In the genomic region with DNA sequence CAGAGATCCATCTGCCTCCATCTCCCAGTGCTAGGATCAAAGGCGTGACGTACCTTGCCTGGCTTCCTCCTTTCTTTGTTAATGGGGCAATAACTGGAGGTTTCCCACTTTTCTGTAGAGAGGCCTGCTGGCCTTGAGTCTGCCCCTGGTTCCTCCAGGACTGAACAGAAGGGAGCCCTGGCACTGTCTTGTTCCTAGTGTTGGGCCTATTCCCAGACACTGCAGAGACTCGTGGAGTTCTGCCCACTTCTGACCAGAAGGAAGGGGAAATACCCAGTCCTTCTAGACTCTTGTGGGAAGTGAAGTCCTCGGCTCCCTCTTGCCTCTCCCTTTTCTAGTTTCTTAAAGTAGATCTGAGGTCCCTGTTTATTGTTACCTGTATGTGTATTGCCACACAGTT, we compare ENCODE assay signal across 15 mouse cellular contexts. TPM values are rescaled to one million over a fixed set of nuclear protein-coding genes. Genes with fewer than 3 reads are reported as not detected.
DNase-seq lines count a peak whose midpoint lies in the region.
"Had no signal": no experiment of that assay in that cellular context is flagged by ENCODE, and none has a peak within 500 bp of the region (broad histone marks: within the 10 kb centered on the region; RNA-seq: fewer than 3 reads in every experiment).

No protein-coding gene starts in this region.

- intact Hi-C loops in heart, postnatal 25 days (cut with DNase I), result no loop called here
- intact Hi-C loops in gastrocnemius, postnatal 14 days (cut with DNase I; ENCODE audit: low total_unique reads), result no loop called here

- peak; percentile 39 to 56 for DNase-seq in heart, adult 18-20 months
- no peak for DNase-seq in heart, postnatal 25 days (ENCODE audit: low spot score)
- peak; percentile 44 for DNase-seq in right cerebral cortex, adult 18-20 months
- DNase-seq in right cerebral cortex, postnatal 4 days, result no peak
- DNase-seq in cerebellum, adult 9-10 months, result peak; percentile 87
- DNase-seq in gastrocnemius, postnatal 14 days, result peak; percentile 49
- DNase-seq in kidney, postnatal 25 days, result no peak
- no peak for DNase-seq in lung, postnatal 36 days
- DNase-seq: adrenal gland, postnatal 36 days; heart, adult 2 months; kidney, adult 9 months; liver; lung, embryonic 14.5 days; spleen, adult 18-20 months; thymus, postnatal 14 days had no signal

RNA-seq across cellular contexts. Expression of a gene that starts 48.5 kb away (rescaled TPM):
- total RNA-seq in heart, adult 18-20 months (2021), result 10 to 100 TPM; 31.0 to 32.1 TPM
- total RNA-seq in heart, postnatal 25 days (2021), result 10 to 100 TPM; 27.9 to 28.6 TPM
- total RNA-seq in gastrocnemius, postnatal 14 days (2021), result 10 to 100 TPM; 19.1 to 20.3 TPM

RNA-seq across cellular contexts. Expression of a gene that starts 54.5 kb away (rescaled TPM):
- 1 to 10 TPM in 1 of 2 experiments, under 1 TPM in 1; 0.80 to 1.4 TPM for total RNA-seq in heart, adult 18-20 months (2021)
- total RNA-seq in heart, postnatal 25 days (2021), result under 1 TPM; 0.31 to 0.39 TPM
- under 1 TPM; 0.25 to 0.31 TPM for total RNA-seq in gastrocnemius, postnatal 14 days (2021)

Comparison
In these comparisons a context has a peak if more than half of its experiments do, and no peak if none do; other contexts are left out.
1. DNase-seq: peak in heart, adult 18-20 months (2 of 2), right cerebral cortex, adult 18-20 months (single experiment), cerebellum, adult 9-10 months (single experiment) and gastrocnemius, postnatal 14 days (single experiment); none in heart, postnatal 25 days (single experiment), right cerebral cortex, postnatal 4 days (single experiment), kidney, postnatal 25 days (0 of 2) and lung, postnatal 36 days (single experiment).